Mouse (Mus musculus) heart, adult 2 months (tissue): ENCODE measurements around the gene Sema3f.

Experiments used
- CTCF ChIP-seq: fragments of 200-600 bp; IDR thresholded peaks from 2 replicates; pipeline ENCODE4 v1.8.1; 2022; ENCODE audit warnings: antibody characterized with exemption, mild to moderate bottlenecking, moderate library complexity
- EP300 ChIP-seq: fragments of 200-500 bp; IDR thresholded peaks from 2 replicates; pipeline ENCODE4 v1.6.1; 2011; ENCODE audit warnings: low read depth, low read length, control low read depth; ENCODE audit not compliant: insufficient read depth
- POLR2A ChIP-seq: fragments of 200-500 bp; IDR thresholded peaks from 2 replicates; pipeline ENCODE4 v1.6.1; 2011; ENCODE audit warnings: mild to moderate bottlenecking, low read depth, low read length, control low read depth; ENCODE audit not compliant: insufficient read depth

DNA sequence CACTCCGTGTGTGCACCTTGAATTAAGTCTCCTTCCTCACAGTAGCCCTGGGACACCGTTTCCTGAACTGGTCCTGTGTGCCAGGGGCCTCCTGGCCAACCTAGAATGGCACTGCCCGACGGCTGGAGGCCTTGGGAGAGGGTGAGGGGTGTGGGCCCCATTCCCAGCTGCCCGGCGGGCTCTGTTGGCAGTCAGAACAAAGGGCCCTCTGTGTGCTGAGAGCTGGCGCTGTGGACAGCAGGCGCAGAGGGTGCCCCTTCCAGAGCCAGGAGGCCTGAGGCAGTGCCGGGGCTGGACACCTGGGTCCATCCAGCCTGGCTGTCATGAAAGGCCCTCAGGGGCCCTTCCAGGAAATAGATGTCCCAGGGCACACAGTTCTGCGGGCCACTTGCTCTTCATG, 50.7 kb downstream of the Sema3f start:
- TF ChIP-seq CTCF (no peak), POLR2A (no peak), EP300 (no peak)
